Mouse (Mus musculus) limb, embryonic 11.5 days (tissue): Measurements from ENCODE around the gene Fh1. TPM values are rescaled to one million over a fixed set of nuclear protein-coding genes. Genes with fewer than 3 reads are reported as not detected.

Experiments
- ATAC-seq: fragments of 200-750 bp; cut with Nextera tagmentation; 2 replicates; pipeline ENCODE4 v1.8.0; 2017; ENCODE audit warnings: low read depth; ENCODE audit not compliant: insufficient number of reproducible peaks, low FRiP score, low TSS enrichment
- DNase-seq: peaks from one replicate; pipeline ENCODE4 v3.0.0-alpha.2; 2015; ENCODE audit warnings: low spot score
- H3K27ac ChIP-seq: fragments of 300-500 bp; sonication (generic); replicated peaks from 2 replicates; pipeline ENCODE4 v1.5.1; 2014; ENCODE audit warnings: low read depth, mild to moderate bottlenecking, low read length
- H3K27me3 ChIP-seq: fragments of 300-500 bp; sonication (generic); 2 replicates; pipeline ENCODE4 v1.6.1; 2014; ENCODE audit warnings: mild to moderate bottlenecking, low read length, mixed read lengths; ENCODE audit not compliant: control insufficient read depth, insufficient read depth
- H3K36me3 ChIP-seq: fragments of 300-500 bp; sonication (generic); 2 replicates; pipeline ENCODE4 v1.6.1; 2014; ENCODE audit warnings: mild to moderate bottlenecking, low read length, moderate library complexity, mixed read lengths; ENCODE audit not compliant: control insufficient read depth, insufficient read depth
- H3K4me1 ChIP-seq: fragments of 300-500 bp; sonication (generic); 2 replicates; pipeline ENCODE4 v1.6.1; 2014; ENCODE audit warnings: low read length, mixed read lengths; ENCODE audit not compliant: control insufficient read depth, insufficient read depth
- H3K4me2 ChIP-seq: fragments of 300-500 bp; sonication (generic); 2 replicates; pipeline ENCODE4 v1.6.1; 2014; ENCODE audit warnings: low read depth, mild to moderate bottlenecking, moderate library complexity; ENCODE audit not compliant: severe bottlenecking
- H3K4me3 ChIP-seq: fragments of 300-500 bp; sonication (generic); 2 replicates; pipeline ENCODE4 v1.5.1; 2014; ENCODE audit warnings: low read depth, low read length
- H3K9ac ChIP-seq: fragments of 300-500 bp; sonication (generic); 2 replicates; pipeline ENCODE4 v1.6.1; 2014; ENCODE audit warnings: mild to moderate bottlenecking, low read length
- H3K9me3 ChIP-seq: fragments of 300-500 bp; sonication (generic); 2 replicates; pipeline ENCODE4 v1.6.1; 2016; ENCODE audit warnings: low read length; ENCODE audit not compliant: control insufficient read depth
- WGBS: fragments of 180-500 bp; shearing (Covaris S2); extraction: QIAGEN DNeasy Blood & Tissue Kit; methylation state at CpG from one replicate; pipeline ENCODE4 v1.1.7; 2014; 5-methylcytosine and 5-hydroxymethylcytosine counted together
- polyA plus RNA-seq: library from polyadenylated mRNA; unstranded; fragments of >200 nt; fragmentation: Nextera tagmentation; extraction: Ambion mirVana; gene quantifications from 2 replicates; pipeline ENCODE4 v1.2.1, GENCODE M21; 2014

Fh1 gene
- polyA plus RNA-seq, 1 experiment from 2014 or later, result 114 TPM

DNA sequence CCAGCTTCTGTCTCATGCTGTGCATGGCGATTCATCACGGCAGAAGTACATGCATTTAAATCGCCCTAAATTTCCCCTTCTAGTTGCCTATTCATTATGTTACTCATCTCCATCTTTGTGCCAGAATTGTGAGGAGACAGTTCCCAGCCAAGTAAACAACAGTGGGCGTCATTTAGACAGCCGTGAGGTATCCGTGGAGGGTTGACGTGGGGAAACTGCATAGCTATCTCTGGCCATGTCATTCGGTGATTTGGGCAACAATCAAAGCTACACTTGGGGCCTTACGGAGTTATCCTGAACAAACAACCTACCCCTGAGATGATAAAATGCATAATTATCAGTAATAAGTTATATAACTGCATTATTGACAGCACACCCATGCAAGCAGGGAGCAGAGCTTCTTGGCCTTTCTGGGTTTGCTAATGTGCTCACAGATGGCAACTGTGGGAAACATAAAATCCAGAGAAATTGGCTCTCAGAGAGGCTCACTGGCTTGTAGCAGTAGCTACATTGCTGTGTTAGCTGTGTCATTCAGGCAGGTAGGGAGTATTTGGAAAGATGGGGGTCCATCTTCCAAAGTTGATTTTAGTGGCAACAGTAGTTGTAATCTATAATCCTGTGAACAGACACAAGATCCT lies 45.7 kb downstream of the Fh1 start:
- ATAC-seq (no peak), DNase-seq (no peak)
- Histone ChIP-seq H3K4me2 (no peak overlapping the region), H3K4me3 (no peak overlapping the region), H3K9ac (no peak overlapping the region), H3K9me3 (no peaks in the 10 kb centered on the region), H3K27ac (no peak overlapping the region), H3K27me3 (no peaks in the 10 kb centered on the region), H3K36me3 (no peaks in the 10 kb centered on the region), H3K4me1 (no peaks in the 10 kb centered on the region)
- WGBS, result 86% methylated on average over 9 of the region's 9 CpGs

DNA sequence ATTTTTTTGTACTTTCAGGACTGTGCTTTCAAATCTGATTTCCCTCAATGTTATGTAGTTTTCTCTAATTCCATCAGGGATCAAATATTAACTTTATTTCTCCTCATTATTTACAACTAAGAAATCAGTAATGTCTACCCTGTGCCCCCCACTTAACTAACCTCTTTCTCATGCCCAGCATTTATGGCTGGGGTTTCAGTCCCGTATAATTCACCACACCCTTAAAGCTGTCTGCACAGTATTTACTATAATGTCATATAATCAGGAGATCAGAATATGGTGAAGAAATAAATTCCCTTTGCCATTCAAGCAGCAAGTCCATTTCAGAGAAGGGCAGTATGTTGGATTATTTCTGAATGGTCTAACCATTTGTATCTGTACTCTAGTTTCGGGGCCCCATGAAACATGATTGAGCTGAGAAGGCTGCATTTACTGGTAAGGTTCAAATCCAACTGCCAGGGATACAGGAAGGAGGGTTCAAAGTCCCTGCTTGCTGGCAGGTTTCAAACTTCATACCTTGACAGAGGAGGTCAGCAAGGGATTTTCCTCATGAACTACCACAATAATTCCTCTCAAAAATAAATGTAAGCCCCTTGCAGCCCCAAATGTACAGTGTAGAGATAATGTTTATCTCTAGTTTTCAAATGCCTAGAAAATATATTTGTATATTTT lies 46.9 kb downstream of the Fh1 start:
- H3K4me3 ChIP-seq, result no peak overlapping the region
- no peaks in the 10 kb centered on the region for H3K4me1 ChIP-seq
- H3K27me3 ChIP-seq, result no peaks in the 10 kb centered on the region
- ATAC-seq (no peak), DNase-seq (no peak)
- H3K4me2 ChIP-seq, result no peak overlapping the region
- no peak overlapping the region for H3K9ac ChIP-seq
- no peak overlapping the region for H3K27ac ChIP-seq
- H3K9me3 ChIP-seq, result no peaks in the 10 kb centered on the region
- WGBS, result 80% methylated on average over 2 of the region's 2 CpGs
- no peaks in the 10 kb centered on the region for H3K36me3 ChIP-seq

DNA sequence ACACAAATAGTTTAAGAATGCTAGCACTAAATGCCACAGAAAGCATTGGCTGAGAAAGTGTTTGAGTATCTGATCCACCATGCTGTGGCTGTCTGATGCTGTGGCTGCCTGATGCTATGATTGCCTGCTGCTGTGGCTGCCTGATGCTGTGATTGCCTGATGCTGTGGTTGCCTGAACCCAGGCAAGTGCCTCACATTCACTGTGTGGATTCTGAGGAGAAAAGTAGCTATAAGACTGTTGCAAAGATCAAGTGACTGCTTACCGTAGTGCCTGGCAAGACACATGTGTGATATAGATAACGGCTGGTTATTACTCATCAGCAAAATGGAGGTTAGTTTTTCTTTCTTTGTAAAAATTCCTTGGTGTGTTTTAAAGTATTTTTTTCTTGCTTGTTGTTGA lies 51.3 kb downstream of the Fh1 start:
- ATAC-seq (no peak), DNase-seq (no peak)
- Histone ChIP-seq H3K36me3 (no peaks in the 10 kb centered on the region), H3K4me2 (no peak overlapping the region), H3K4me1 (no peaks in the 10 kb centered on the region), H3K27ac (no peak overlapping the region), H3K4me3 (no peak overlapping the region), H3K9ac (no peak overlapping the region), H3K9me3 (no peaks in the 10 kb centered on the region), H3K27me3 (no peaks in the 10 kb centered on the region)
- WGBS, result 87% methylated on average over 2 of the region's 2 CpGs

DNA sequence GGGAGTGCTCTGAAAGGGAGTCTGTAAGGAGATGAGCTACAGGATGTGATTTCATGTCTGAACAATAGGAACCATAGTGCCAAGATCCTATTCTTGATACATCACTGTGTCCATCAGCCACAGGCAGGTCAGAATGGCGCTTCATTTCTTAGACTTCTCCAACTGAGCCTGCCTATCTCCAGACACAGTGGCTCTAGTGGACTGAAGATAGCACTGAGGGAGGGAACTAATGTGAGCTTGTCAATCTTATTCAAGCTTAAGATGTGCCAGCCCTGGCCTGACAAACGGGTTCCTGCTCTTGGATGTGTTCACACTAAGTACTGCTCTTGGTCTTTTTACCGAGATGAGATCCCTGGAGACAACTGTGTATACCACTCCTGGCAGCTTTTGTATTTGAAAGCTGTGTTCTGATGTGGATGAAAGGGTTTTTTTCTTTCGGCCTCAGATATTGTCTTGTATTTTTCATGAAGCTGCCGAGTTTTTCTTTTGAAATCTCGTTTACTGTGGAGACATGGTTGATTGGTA lies 59.8 kb downstream of the Fh1 start:
- DNase-seq, result no peak
- no peak overlapping the region for H3K9ac ChIP-seq
- H3K4me1 ChIP-seq, result no peaks in the 10 kb centered on the region
- no peak overlapping the region for H3K4me2 ChIP-seq
- H3K36me3 ChIP-seq, result no peaks in the 10 kb centered on the region
- H3K27ac ChIP-seq, result no peak overlapping the region
- no peaks in the 10 kb centered on the region for H3K9me3 ChIP-seq
- H3K4me3 ChIP-seq, result no peak overlapping the region
- WGBS, result 83% methylated on average over 6 of the region's 6 CpGs
- ATAC-seq, result no peak
- H3K27me3 ChIP-seq, result no peaks in the 10 kb centered on the region

DNA sequence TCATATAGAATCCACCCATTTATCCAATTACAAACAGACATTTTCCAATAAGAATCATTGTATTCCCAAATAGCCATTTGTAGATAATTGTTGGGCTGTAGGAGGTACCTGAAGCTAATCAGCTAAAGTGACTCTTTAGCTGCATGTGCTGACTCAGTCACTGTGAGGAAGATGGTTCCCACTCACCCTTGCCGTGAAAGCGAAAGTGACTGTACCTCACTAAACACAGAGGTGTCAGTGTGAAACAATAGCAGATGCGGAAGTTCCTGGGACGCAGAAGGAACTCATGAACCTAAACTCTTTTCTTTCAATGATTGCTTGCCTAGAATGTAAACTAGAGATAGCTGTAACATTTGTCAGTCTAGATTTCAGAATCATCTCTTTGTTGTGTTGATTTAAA lies 61.1 kb downstream of the Fh1 start:
- H3K36me3 ChIP-seq, result no peaks in the 10 kb centered on the region
- no peak overlapping the region for H3K9ac ChIP-seq
- no peak overlapping the region for H3K4me3 ChIP-seq
- no peaks in the 10 kb centered on the region for H3K9me3 ChIP-seq
- DNase-seq (no peak), ATAC-seq (no peak)
- H3K27me3 ChIP-seq, result no peaks in the 10 kb centered on the region
- H3K4me1 ChIP-seq, result no peaks in the 10 kb centered on the region
- H3K27ac ChIP-seq, result no peak overlapping the region
- H3K4me2 ChIP-seq, result no peak overlapping the region
- 85% methylated on average over 4 of the region's 4 CpGs for WGBS

DNA sequence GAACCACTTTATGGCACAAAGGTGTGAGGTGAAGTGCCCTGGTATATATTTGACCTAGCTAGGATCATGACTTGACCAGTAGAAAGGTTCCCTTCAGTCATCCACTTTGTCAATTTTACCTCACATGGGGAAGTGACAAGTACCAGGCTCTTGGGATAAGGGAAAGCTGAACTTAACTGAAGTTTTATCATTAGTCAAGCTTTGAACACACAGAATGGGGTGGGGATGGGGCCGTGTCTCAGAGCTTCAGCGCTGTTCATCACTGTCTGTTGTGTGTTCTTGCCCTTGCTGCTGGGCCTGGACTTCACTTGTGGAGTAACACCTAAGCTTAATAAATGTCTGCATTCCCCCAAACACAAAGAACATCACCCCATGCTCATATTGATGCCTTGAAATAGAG lies 63.1 kb downstream of the Fh1 start:
- no peak overlapping the region for H3K9ac ChIP-seq
- WGBS, result 89% methylated on average over 2 of the region's 2 CpGs
- ATAC-seq, result no peak
- no peaks in the 10 kb centered on the region for H3K4me1 ChIP-seq
- H3K4me3 ChIP-seq, result no peak overlapping the region
- H3K36me3 ChIP-seq, result no peaks in the 10 kb centered on the region
- no peak overlapping the region for H3K27ac ChIP-seq
- H3K27me3 ChIP-seq, result no peaks in the 10 kb centered on the region
- no peaks in the 10 kb centered on the region for H3K9me3 ChIP-seq
- no peak overlapping the region for H3K4me2 ChIP-seq
- DNase-seq, result no peak

DNA sequence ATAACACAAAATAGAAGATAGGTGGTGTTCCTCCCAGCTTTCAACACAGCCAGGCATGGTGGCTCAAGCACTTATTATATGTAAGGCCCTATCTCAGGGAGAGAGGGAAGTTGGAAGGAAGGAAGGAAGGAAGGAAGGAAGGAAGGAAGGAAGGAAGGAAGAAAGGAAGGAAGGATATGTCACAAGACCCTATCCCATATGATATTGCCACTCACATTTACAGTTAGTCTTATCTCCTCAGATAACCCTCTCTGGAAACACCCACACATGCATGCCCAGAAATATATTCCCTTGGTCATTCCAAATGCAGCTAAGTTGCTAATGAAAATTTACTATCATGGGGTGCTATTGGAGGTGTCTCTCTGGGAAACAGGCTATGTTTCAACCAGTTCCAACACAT lies 63.6 kb downstream of the Fh1 start:
- no peak for ATAC-seq

DNA sequence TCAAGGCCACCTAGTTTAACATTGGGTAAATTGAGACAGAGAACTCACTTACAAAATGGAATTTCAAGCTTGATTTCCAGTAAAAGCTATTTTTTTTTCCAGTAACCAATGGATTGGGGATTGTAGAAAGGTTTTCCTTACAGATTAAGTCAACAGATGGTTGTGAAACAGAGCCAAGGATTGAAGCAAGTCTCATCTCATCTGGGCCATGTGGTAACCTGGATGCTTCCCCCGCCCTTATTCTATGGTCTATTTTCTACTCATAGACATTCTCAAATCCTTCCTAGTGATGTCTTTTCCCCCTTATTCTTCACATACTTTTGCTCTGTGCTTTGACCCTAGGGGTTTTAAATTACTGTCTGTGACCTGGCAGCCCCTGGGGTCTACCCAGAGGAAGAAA lies 70.8 kb downstream of the Fh1 start:
- 93% methylated on average over 1 of the region's 1 CpGs for WGBS

More for the DNA sequence above, 63.6 kb downstream of the Fh1 start:
- Histone ChIP-seq H3K4me3 (no peak overlapping the region), H3K4me1 (no peaks in the 10 kb centered on the region), H3K27ac (no peak overlapping the region), H3K4me2 (no peak overlapping the region), H3K9me3 (no peaks in the 10 kb centered on the region), H3K9ac (no peak overlapping the region), H3K36me3 (no peaks in the 10 kb centered on the region), H3K27me3 (no peaks in the 10 kb centered on the region)
- no peak for DNase-seq

More for the DNA sequence above, 70.8 kb downstream of the Fh1 start:
- DNase-seq (no peak), ATAC-seq (no peak)
- no peaks in the 10 kb centered on the region for H3K27me3 ChIP-seq
- no peak overlapping the region for H3K4me3 ChIP-seq
- no peak overlapping the region for H3K9ac ChIP-seq
- H3K36me3 ChIP-seq, result no peaks in the 10 kb centered on the region
- no peak overlapping the region for H3K27ac ChIP-seq
- H3K4me2 ChIP-seq, result no peak overlapping the region
- no peaks in the 10 kb centered on the region for H3K9me3 ChIP-seq
- H3K4me1 ChIP-seq, result no peaks in the 10 kb centered on the region
